Mouse (Mus musculus): ENCODE results near the gene Nt5dc3.

Nt5dc3 gene

GRCm38 (mm10) chr10:86821014-86821413, 42.2 kb downstream of the Nt5dc3 start:
- no peak for DNase-seq

GRCm38 (mm10) chr10:86824093-86824492, 45.3 kb downstream of the Nt5dc3 start:
- DNase-seq, result no peak

GRCm38 (mm10) chr10:86824871-86825270, 46.1 kb downstream of the Nt5dc3 start:
- DNase-seq, result no peak

GRCm38 (mm10) chr10:86825871-86826522, 47.2 kb downstream of the Nt5dc3 start:
- DNase-seq, result peak; percentile 89

GRCm38 (mm10) chr10:86826929-86827328, 48.1 kb downstream of the Nt5dc3 start:
- DNase-seq, result no peak

GRCm38 (mm10) chr10:86828221-86829135, 49.7 kb downstream of the Nt5dc3 start:
- DNase-seq, result no peak

- DNase-seq, result peak; percentile 23
Observed at GRCm38 (mm10) chr10:86829515-86829914, 50.7 kb downstream of the Nt5dc3 start.

GRCm38 (mm10) chr10:86836784-86837183, 58.0 kb downstream of the Nt5dc3 start:
- DNase-seq, result peak; percentile 67

- no peak for DNase-seq
Observed at GRCm38 (mm10) chr10:86838827-86839226, 60.0 kb downstream of the Nt5dc3 start.

- DNase-seq, result no peak
Observed at GRCm38 (mm10) chr10:86842659-86843058, 63.9 kb downstream of the Nt5dc3 start.

- no peak for DNase-seq
Observed at GRCm38 (mm10) chr10:86846926-86847467, 68.2 kb downstream of the Nt5dc3 start.

GRCm38 (mm10) chr10:86849087-86849486, 70.3 kb downstream of the Nt5dc3 start:
- no peak for DNase-seq

GRCm38 (mm10) chr10:86849508-86849907, 70.7 kb downstream of the Nt5dc3 start:
- no peak for DNase-seq

- DNase-seq, result no peak
Observed at GRCm38 (mm10) chr10:86852160-86852559, 73.4 kb downstream of the Nt5dc3 start.

GRCm38 (mm10) chr10:86853433-86853832, 74.6 kb downstream of the Nt5dc3 start:
- no peak for DNase-seq

- no peak for DNase-seq
Observed at GRCm38 (mm10) chr10:86860396-86860795, 81.6 kb downstream of the Nt5dc3 start.

GRCm38 (mm10) chr10:86862496-86862895, 83.7 kb downstream of the Nt5dc3 start:
- no peak for DNase-seq

GRCm38 (mm10) chr10:86863429-86863828, 84.6 kb downstream of the Nt5dc3 start:
- DNase-seq, result no peak

GRCm38 (mm10) chr10:86872121-86872520, 93.3 kb downstream of the Nt5dc3 start:
- no peak for DNase-seq

- no peak for DNase-seq
Observed at GRCm38 (mm10) chr10:86872591-86872990, 93.8 kb downstream of the Nt5dc3 start.

GRCm38 (mm10) chr10:86878721-86879120, 99.9 kb downstream of the Nt5dc3 start:
- no peak for DNase-seq

GRCm38 (mm10) chr10:86880071-86880806, 101.4 kb downstream of the Nt5dc3 start:
- peak; percentile 11 for DNase-seq

- DNase-seq, result no peak
Observed at GRCm38 (mm10) chr10:86881448-86881847, 102.6 kb downstream of the Nt5dc3 start.

Data from lung, postnatal 36 days (tissue).